Mouse (Mus musculus) heart, postnatal 10 days (tissue): Measurements from ENCODE around the gene Cx3cr1. TPM values are rescaled to one million over a fixed set of nuclear protein-coding genes. Genes with fewer than 3 reads are reported as not detected.
"Not testable (repeated sequence)": the region's sequence is repeated elsewhere in the genome, so short reads cannot be mapped to it uniquely, and the experiment has no call there.

Source experiments
- DNase-seq, 2 experiments: peaks; one replicate each; pipeline ENCODE4 v3.0.0; 2021
- intact Hi-C: fragments of 180-260 bp; cut with DNase I; formaldehyde crosslinking; loops from one replicate; pipeline ENCODE4 v1.15.1; 2025
- total RNA-seq, 2 experiments: library from RNA; stranded (reverse); gene quantifications; 2 replicates each; pipeline ENCODE4 v1.2.3; 2021

The Cx3cr1 gene
- total RNA-seq, result 1 to 10 TPM; 3.9 to 7.1 TPM

DNA sequence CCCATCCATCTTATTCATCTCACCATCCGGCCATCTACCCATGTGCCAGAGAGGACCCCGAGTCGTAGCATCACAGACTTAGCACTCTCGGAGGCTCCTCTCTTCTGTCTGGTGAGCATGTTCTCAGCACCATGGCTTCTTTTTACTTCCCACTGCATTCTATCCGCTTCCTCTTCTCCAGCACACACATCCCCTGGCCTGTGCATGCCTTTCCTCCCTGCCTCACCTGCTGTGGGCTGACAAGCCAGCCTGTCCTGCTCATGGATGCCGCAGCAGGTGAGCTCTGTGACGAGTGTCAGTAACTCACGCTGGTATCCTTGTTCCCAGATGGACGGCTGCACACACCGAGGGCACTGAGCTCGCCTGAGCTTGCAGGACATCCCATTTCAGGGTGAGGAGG lies at the start of gene Cx3cr1:
Gene Cx3cr1 (minus strand): TSS at position 101 of the 400 bp plus-strand sequence.
- intact Hi-C loops, result no loop called here
- DNase-seq, result no peak

DNA sequence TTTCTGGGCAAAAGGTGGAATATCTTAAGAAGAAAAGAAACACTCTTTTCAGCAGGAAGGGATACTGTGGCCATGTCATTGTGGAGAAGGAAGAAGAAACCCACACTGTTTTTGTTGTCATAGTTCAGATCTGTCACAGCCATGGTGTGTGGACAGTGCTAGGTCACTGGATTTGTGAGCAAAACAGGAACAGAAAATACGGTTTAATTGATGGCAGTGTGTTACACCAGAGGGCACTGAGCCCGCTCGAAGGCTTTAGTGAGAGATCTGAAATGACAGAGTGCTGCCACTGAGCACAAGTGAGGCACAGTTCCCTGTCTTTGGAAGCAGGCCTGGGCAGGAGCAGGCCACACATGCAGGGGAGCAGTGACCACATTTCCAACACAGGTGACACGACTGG lies 48.5 kb upstream of the Cx3cr1 start:
- intact Hi-C loops, result no loop called here
- DNase-seq, result no peak

GRCm38 (mm10) chr9:120116184-120116624 lies 46.5 kb upstream of the Cx3cr1 start:
- no peak for DNase-seq
- intact Hi-C loops, result no loop called here

- no peak for DNase-seq
- intact Hi-C loops, result no loop called here
Measured at GRCm38 (mm10) chr9:120115580-120115979, 45.9 kb upstream of the Cx3cr1 start.

DNA sequence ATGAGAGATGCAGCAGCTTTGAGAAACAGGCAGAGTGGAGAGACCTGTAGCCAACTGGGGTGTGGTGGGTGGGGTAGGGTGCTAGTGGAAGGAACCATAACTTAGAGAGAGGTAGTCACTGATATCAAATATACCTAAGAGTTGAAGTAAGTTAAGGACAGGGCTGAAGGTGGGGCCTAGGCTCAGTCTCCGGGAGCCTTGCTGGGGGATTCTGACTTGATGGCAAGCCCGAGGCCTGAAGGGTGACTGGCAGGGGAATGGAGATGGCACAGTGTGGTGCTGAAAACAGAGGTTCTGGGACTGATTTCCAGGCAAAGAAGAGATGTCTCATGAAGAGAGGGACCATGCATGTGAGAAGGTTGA lies 45.1 kb upstream of the Cx3cr1 start:
- no peak for DNase-seq
- intact Hi-C loops, result no loop called here

DNA sequence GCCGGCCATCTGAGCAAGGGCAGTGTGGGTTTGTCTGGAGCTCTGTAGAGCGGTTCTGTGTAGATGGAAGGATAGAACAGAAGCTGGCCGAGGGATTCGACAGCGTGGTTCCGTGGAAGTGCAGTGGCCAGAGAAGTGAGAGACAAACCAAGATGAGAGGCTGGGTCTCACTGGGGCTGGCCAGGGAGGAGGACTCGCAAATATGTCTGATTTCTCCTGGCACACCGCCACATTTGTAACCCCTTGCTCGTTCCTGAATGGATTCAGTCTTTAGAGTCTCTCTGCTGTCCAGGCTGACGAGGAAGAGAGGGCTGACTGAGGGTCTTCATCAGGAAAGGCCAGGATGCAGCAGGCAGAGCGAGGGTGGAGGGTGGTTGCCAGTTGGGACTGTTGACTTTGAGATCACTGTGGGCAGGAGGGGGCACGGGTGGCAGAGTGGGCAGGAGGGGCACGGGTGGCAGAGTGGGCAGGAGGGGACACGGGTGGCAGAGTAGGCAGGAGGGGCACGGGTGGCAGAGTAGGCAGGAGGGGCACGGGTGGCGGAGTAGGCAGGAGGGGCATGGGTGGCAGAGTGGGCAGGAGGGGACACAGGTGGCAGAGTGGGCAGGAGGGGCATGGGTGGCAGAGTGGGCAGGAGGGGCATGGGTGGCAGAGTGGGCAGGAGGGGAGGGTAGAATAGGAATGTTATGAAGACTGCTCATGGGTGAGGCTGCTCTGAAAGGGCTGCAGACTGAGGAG lies 44.5 kb upstream of the Cx3cr1 start:
- intact Hi-C loops, result no loop called here
- DNase-seq, result no peak

GRCm38 (mm10) chr9:120113456-120113855 lies 43.8 kb upstream of the Cx3cr1 start:
- intact Hi-C loops, result no loop called here
- DNase-seq, result no peak

- intact Hi-C loops, result no loop called here
- DNase-seq, result no peak
Measured at GRCm38 (mm10) chr9:120112472-120112871, 42.8 kb upstream of the Cx3cr1 start.

- DNase-seq, result no peak
Measured at GRCm38 (mm10) chr9:120111156-120111945, 41.7 kb upstream of the Cx3cr1 start.

GRCm38 (mm10) chr9:120110211-120111018 lies 40.7 kb upstream of the Cx3cr1 start, which contains the start of gene Slc25a38:
TSS of gene Slc25a38 (plus strand) at chr9:120110374.
- intact Hi-C loops, result loop anchor here (1.0 kb wide), 1 partner anchor 17 kb away; the partner anchor contains the start of gene Rpsa
- DNase-seq, result peak; percentile 95 to 96

More at GRCm38 (mm10) chr9:120111156-120111945, 41.7 kb upstream of the Cx3cr1 start:
- intact Hi-C loops, result no loop called here

DNA sequence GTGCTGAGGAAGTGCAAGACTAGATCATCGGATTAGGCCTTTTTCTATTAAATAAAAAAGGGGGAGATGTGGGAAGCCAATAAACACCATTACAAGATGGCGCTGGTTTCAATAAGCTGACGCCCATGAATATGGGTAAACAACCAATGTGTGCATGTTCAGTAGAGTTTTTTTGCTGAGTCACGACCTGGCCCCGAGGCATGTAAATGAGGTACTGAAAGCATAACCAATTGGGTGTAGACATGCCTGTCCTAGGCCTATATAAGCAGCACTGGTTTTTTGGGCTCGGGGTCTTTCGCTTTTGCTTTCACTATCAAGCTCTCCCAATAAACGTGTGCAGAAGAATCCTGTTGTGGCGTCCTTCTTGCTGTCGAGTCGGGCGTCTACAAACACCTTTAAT lies 39.3 kb upstream of the Cx3cr1 start:
- DNase-seq, result not testable (repeated sequence)
- intact Hi-C loops, result loop anchor here (2.0 kb wide), 1 partner anchor 62 kb away; no protein-coding TSS in a partner anchor

GRCm38 (mm10) chr9:120101165-120101564 lies 31.5 kb upstream of the Cx3cr1 start:
- DNase-seq, result no peak
- intact Hi-C loops, result no loop called here

GRCm38 (mm10) chr9:120099304-120099703 lies 29.6 kb upstream of the Cx3cr1 start:
- no peak for DNase-seq
- intact Hi-C loops, result loop anchor here (2.0 to 5.0 kb wide), 2 partner anchors 137 to 187 kb away; no protein-coding TSS in a partner anchor

DNA sequence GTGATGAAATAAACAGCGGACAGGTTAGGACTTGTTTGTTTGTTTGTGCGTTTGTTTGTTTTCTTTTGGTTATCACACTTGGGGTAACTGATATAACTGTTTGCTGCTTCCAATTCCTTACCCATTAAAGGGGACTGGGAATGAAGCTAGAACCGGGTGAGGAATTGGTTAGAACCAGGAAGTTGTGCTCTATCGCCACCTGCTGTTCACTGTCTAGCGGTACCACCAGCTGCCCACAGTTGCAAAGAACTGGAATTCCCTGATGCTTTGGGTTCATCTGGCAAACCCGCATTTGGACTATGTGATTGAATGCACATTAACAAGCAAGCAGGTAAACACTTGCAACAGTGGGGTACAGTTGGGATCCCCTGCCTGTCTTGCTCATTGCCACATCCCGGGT lies 29.0 kb upstream of the Cx3cr1 start:
- intact Hi-C loops, result loop anchor here (1.0 to 5.0 kb wide), 3 partner anchors 70 to 186 kb away; no protein-coding TSS in a partner anchor
- peak; percentile 70 to 83 for DNase-seq

DNA sequence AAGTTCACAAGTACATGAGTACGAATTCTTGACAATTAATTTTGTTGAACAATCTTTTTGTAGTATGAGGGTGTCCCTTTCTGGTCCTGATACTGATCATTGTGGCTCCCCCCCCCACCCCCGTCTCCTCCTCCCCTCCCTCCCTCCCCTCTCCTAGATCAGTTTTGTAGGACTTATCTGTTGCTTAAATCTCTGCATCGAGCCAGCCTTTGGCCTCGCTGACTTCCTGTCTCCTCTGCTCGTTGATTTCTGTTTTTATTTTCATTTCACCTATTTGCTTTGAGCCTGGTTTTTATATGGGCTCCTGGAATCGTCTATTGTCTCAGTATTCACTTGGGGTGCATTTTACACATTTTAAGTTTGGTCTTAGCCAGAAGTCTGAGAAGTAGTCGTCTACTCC lies 26.2 kb upstream of the Cx3cr1 start:
- intact Hi-C loops, result loop anchor here (5.0 kb wide), 1 partner anchor 134 kb away; no protein-coding TSS in a partner anchor
- DNase-seq, result no peak

DNA sequence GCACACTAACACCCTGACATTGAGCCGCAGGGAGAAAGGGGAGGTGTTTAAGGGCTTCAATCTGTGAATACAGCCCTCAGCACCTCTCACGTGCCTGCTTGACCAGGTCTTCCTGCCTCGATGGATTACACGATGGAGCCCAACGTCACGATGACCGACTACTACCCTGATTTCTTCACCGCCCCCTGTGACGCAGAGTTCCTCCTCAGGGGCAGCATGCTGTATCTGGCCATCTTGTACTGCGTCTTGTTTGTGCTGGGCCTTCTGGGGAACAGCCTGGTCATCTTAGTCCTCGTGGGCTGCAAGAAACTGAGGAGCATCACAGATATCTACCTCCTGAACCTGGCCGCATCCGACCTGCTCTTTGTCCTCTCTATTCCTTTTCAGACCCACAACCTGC lies 24.0 kb upstream of the Cx3cr1 start:
- intact Hi-C loops, result no loop called here

DNA sequence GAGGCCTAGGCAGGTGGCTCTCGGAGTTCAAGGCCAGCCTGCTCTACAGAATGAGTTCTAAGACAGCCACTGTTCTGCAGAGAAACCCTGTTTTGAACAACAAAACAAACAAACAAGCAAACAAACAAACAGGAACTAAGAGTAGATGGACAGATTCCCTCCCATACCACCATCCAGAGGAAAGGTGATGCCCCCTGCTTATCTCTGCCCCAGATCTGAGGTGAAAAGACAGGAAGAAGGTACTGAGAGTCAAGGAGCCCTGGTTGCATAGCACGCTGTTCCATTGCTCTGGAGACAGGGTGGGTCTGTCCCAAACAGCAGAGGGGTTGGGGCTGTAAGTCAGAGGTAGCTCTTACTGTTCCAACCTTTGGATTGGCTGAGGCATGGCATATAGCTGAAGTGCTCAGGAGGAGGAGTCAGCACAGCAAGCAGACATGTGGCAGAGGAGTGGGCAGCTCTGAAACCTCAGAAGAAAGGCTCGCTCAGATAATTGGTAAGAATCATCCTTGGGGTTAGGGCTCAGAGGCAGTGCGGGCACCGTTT lies 22.1 kb upstream of the Cx3cr1 start, which contains the start of gene Ccr8:
Gene Ccr8 (plus strand): TSS at position 419 of the 543 bp plus-strand sequence.
- DNase-seq, result no peak
- intact Hi-C loops, result no loop called here

More for the DNA sequence above, 24.0 kb upstream of the Cx3cr1 start:
- DNase-seq, result no peak

DNA sequence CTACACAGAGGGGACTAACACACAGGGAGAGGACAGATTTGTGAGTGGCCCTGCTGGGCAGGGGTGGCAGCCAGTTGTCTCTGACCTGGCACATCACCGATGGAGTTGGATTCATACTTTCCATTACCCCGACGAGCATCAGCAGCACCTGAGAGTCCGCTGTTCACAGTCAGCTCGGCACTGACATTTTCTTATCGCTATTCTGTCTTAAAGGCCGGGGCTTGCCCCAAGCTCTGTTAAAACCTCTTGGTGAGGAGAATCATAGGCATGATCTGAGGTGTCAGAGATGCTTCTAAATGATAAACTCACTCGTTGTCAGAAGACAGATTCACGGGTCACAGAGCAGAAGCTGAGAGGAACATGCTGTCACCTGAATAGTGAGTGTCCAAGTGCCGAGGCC lies 21.4 kb upstream of the Cx3cr1 start:
- intact Hi-C loops, result no loop called here
- DNase-seq, result no peak

DNA sequence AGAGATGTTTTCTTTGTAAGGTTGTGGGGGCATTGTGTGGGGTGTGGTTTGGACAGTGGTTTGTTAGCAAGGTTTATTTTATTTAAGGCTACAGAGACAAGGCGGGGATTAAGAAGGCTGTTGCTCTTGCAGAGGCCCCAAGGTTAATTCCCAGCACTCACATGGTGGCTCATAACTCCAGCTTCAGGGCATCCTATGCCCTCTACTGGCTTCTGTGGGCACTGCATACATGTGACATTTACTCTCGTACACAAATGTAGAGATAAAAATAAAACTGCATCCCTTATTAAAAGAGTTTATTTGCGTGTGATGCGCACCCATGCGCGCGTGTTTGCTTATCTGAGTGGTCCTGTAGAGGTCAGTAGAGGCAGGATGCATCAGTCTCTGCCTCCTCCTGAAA lies 19.4 kb upstream of the Cx3cr1 start:
- intact Hi-C loops, result no loop called here
- DNase-seq, result no peak

GRCm38 (mm10) chr9:120084406-120084805 lies 14.7 kb upstream of the Cx3cr1 start:
- intact Hi-C loops, result no loop called here

More at GRCm38 (mm10) chr9:120084406-120084805, 14.7 kb upstream of the Cx3cr1 start:
- no peak for DNase-seq
